Mouse (Mus musculus) testis, adult 2 months (tissue): ENCODE results near the gene Map2k5.

ENCODE experiments used
- CTCF ChIP-seq: fragments of 200-500 bp; IDR thresholded peaks from 2 replicates; pipeline ENCODE4 v1.5.1; 2012; ENCODE audit warnings: low read depth, mild to moderate bottlenecking, inconsistent platforms, low read length, moderate library complexity; ENCODE audit not compliant: control insufficient read depth, insufficient read depth, insufficient replicate concordance
- POLR2A ChIP-seq: fragments of 200-500 bp; IDR thresholded peaks from 2 replicates; pipeline ENCODE4 v1.6.1; 2012; ENCODE audit warnings: low read depth, mild to moderate bottlenecking, inconsistent platforms, low read length, moderate library complexity; ENCODE audit not compliant: control insufficient read depth

DNA sequence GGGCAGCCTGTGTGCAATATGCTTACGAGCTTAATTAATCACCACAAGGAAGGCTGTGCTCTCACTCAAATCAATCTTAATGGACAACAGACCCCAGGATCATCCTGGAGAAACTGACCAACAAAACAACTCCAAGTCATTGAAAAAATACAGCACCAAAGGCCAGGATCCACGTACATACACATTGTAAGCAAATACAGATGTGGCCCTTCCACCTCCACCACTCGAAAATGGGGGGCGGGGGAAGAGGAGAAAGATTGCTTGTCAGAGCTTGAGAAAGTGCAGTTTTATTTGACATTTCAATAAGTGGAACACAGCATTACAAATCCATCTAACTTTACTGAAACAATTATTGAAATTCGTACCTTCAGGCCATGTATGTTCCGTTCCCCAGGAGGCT lies 39.0 kb downstream of the Map2k5 start:
- TF ChIP-seq CTCF: no peak
- no peak for TF ChIP-seq POLR2A
